Mouse (Mus musculus): ENCODE measurements around the gene Elfn2. TPM values are rescaled to one million over a fixed set of nuclear protein-coding genes. Genes with fewer than 3 reads are reported as not detected.

Elfn2 gene
- total and polyA plus RNA-seq, 2 experiments = not detected

- Histone ChIP-seq H3K9ac (ENCODE audit: low read depth, low read length) (no peak overlapping the region), H3K36me3 (ENCODE audit: control insufficient read depth, insufficient read depth, low read length) (no peaks in the 10 kb centered on the region), H3K4me1 (ENCODE audit: control insufficient read depth, insufficient read depth, low read length) (no peaks in the 10 kb centered on the region), H3K27me3 (ENCODE audit: control insufficient read depth, insufficient read depth, low read length) (no peaks in the 10 kb centered on the region), H3K4me3 (ENCODE audit: insufficient read depth, low read depth, low read length) (no peak overlapping the region), H3K27ac (replicated peaks; ENCODE audit: insufficient read depth, low read depth, low read length) (no peak overlapping the region), H3K79me2 (ENCODE audit: control insufficient read depth, insufficient read depth, low read length) (no peaks in the 10 kb centered on the region)
- WGBS = 81% methylated on average over 2 of the region's 2 CpGs
- DNase-seq (ENCODE audit: extremely low read depth, low read depth, low spot score) = no peak
- TF ChIP-seq POLR2A (IDR thresholded peaks at IDR 0.05; ENCODE audit: extremely low read depth, insufficient read depth, low read length) = no peak
- TF ChIP-seq CTCF (IDR thresholded peaks at IDR 0.05; ENCODE audit: low read depth, low read length) = no peak
Measured at GRCm38 (mm10) chr15:78690716-78691115, 27.9 kb downstream of the Elfn2 start.

- 71% methylated on average over 7 of the region's 7 CpGs for WGBS
- Histone ChIP-seq H3K27me3 (ENCODE audit: control insufficient read depth, insufficient read depth, low read length) (no peaks in the 10 kb centered on the region), H3K4me1 (ENCODE audit: control insufficient read depth, insufficient read depth, low read length) (no peaks in the 10 kb centered on the region), H3K36me3 (ENCODE audit: control insufficient read depth, insufficient read depth, low read length) (no peaks in the 10 kb centered on the region), H3K9ac (ENCODE audit: low read depth, low read length) (no peak overlapping the region), H3K27ac (replicated peaks; ENCODE audit: insufficient read depth, low read depth, low read length) (no peak overlapping the region), H3K4me3 (ENCODE audit: insufficient read depth, low read depth, low read length) (no peak overlapping the region), H3K79me2 (ENCODE audit: control insufficient read depth, insufficient read depth, low read length) (no peaks in the 10 kb centered on the region)
- no peak for DNase-seq (ENCODE audit: extremely low read depth, low read depth, low spot score)
- no peak for TF ChIP-seq CTCF (IDR thresholded peaks at IDR 0.05; ENCODE audit: low read depth, low read length)
- no peak for TF ChIP-seq POLR2A (IDR thresholded peaks at IDR 0.05; ENCODE audit: extremely low read depth, insufficient read depth, low read length)
Measured at GRCm38 (mm10) chr15:78686910-78687309, 31.7 kb downstream of the Elfn2 start.

- Histone ChIP-seq H3K4me1 (ENCODE audit: control insufficient read depth, insufficient read depth, low read length) (no peaks in the 10 kb centered on the region), H3K27me3 (ENCODE audit: control insufficient read depth, insufficient read depth, low read length) (no peaks in the 10 kb centered on the region), H3K27ac (replicated peaks; ENCODE audit: insufficient read depth, low read depth, low read length) (no peak overlapping the region), H3K79me2 (ENCODE audit: control insufficient read depth, insufficient read depth, low read length) (no peaks in the 10 kb centered on the region), H3K36me3 (ENCODE audit: control insufficient read depth, insufficient read depth, low read length) (no peaks in the 10 kb centered on the region), H3K9ac (ENCODE audit: low read depth, low read length) (no peak overlapping the region), H3K4me3 (ENCODE audit: insufficient read depth, low read depth, low read length) (no peak overlapping the region)
- TF ChIP-seq CTCF (IDR thresholded peaks at IDR 0.05; ENCODE audit: low read depth, low read length) (no peak), POLR2A (IDR thresholded peaks at IDR 0.05; ENCODE audit: extremely low read depth, insufficient read depth, low read length) (no peak)
- 11% methylated on average over 9 of the region's 9 CpGs for WGBS
- DNase-seq (ENCODE audit: extremely low read depth, low read depth, low spot score) = no peak
Measured at GRCm38 (mm10) chr15:78684111-78684510, 34.5 kb downstream of the Elfn2 start.

DNA sequence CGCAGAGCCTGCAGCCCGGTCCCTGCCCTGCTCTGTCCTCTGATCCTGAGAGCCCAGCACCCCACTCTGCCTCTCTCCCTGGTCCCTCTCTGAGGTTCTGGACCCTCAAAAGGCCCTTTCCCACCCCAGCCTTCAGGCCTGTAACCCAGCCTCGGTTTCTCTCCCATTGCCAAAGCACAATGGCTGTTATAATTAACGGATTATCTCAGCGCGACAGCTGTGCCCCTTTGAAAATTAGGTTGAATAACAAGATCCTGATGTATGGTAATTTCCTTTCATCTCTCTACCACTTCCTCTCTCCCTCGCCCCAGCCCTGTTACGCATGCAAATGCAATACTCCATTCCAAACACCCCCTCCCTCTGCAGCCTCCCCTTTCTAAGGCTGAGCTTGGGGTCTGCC is 35.1 kb downstream of the Elfn2 start:
- Histone ChIP-seq H3K27ac (replicated peaks; ENCODE audit: insufficient read depth, low read depth, low read length) (no peak overlapping the region), H3K9ac (ENCODE audit: low read depth, low read length) (no peak overlapping the region), H3K79me2 (ENCODE audit: control insufficient read depth, insufficient read depth, low read length) (no peaks in the 10 kb centered on the region), H3K4me3 (ENCODE audit: insufficient read depth, low read depth, low read length) (no peak overlapping the region), H3K36me3 (ENCODE audit: control insufficient read depth, insufficient read depth, low read length) (no peaks in the 10 kb centered on the region), H3K27me3 (ENCODE audit: control insufficient read depth, insufficient read depth, low read length) (no peaks in the 10 kb centered on the region), H3K4me1 (ENCODE audit: control insufficient read depth, insufficient read depth, low read length) (no peaks in the 10 kb centered on the region)
- DNase-seq (ENCODE audit: extremely low read depth, low read depth, low spot score) = no peak
- TF ChIP-seq POLR2A (IDR thresholded peaks at IDR 0.05; ENCODE audit: extremely low read depth, insufficient read depth, low read length) = no peak
- no peak for TF ChIP-seq CTCF (IDR thresholded peaks at IDR 0.05; ENCODE audit: low read depth, low read length)
- 45% methylated on average over 8 of the region's 8 CpGs for WGBS

DNA sequence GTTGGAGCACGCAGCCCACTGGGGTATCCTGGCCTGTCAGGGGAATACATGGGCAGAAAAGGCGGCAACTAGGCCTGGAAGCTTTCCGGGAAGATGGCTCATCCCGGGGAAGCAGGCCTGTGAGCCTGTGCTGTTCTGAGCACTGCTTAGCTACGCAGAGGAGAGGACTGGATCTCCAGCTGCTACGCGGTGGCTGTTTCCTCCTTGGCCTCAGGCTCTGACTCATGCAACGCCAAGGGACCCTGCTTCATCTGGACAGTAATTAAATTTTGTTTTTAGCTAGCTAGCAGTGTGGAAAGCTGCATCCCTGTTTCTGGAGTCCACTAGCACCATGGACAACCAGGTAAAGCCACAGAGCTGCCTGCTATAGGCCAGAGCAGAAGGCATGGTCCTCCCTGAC is 36.8 kb downstream of the Elfn2 start:
- Histone ChIP-seq H3K36me3 (ENCODE audit: control insufficient read depth, insufficient read depth, low read length) (no peaks in the 10 kb centered on the region), H3K27ac (replicated peaks; ENCODE audit: insufficient read depth, low read depth, low read length) (no peak overlapping the region), H3K79me2 (ENCODE audit: control insufficient read depth, insufficient read depth, low read length) (no peaks in the 10 kb centered on the region), H3K9ac (ENCODE audit: low read depth, low read length) (no peak overlapping the region), H3K4me1 (ENCODE audit: control insufficient read depth, insufficient read depth, low read length) (no peaks in the 10 kb centered on the region), H3K4me3 (ENCODE audit: insufficient read depth, low read depth, low read length) (no peak overlapping the region), H3K27me3 (ENCODE audit: control insufficient read depth, insufficient read depth, low read length) (no peaks in the 10 kb centered on the region)
- TF ChIP-seq CTCF (IDR thresholded peaks at IDR 0.05; ENCODE audit: low read depth, low read length) (no peak), POLR2A (IDR thresholded peaks at IDR 0.05; ENCODE audit: extremely low read depth, insufficient read depth, low read length) (no peak)
- DNase-seq (ENCODE audit: extremely low read depth, low read depth, low spot score) = no peak
- WGBS = 81% methylated on average over 8 of the region's 8 CpGs

DNA sequence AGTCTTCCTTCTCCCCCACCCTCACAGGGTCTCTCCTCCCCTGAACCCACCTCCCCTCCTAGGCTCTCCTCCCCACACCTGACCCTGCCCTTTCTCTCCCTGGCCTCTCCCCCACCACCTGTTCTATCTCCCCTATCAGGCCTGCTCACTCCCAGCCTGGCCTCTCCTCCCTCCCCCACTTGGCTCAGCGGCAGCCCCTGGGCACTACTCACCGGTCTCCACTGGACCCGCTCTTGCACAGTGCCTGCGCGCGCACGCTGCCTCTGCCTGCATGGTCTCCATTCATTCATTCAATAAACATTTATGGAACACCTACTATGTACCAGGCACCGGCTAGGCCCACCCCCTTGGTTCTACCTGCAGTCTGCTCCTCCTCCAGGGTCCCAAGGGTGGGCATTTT is 37.3 kb downstream of the Elfn2 start:
- H3K27me3 ChIP-seq (ENCODE audit: control insufficient read depth, insufficient read depth, low read length) = no peaks in the 10 kb centered on the region
- no peaks in the 10 kb centered on the region for H3K4me1 ChIP-seq (ENCODE audit: control insufficient read depth, insufficient read depth, low read length)
- no peak overlapping the region for H3K27ac ChIP-seq (replicated peaks; ENCODE audit: insufficient read depth, low read depth, low read length)
- no peak for TF ChIP-seq CTCF (IDR thresholded peaks at IDR 0.05; ENCODE audit: low read depth, low read length)
- no peak for TF ChIP-seq POLR2A (IDR thresholded peaks at IDR 0.05; ENCODE audit: extremely low read depth, insufficient read depth, low read length)
- no peak overlapping the region for H3K9ac ChIP-seq (ENCODE audit: low read depth, low read length)
- no peaks in the 10 kb centered on the region for H3K36me3 ChIP-seq (ENCODE audit: control insufficient read depth, insufficient read depth, low read length)
- H3K4me3 ChIP-seq (ENCODE audit: insufficient read depth, low read depth, low read length) = no peak overlapping the region
- no peak for DNase-seq (ENCODE audit: extremely low read depth, low read depth, low spot score)
- WGBS = 90% methylated on average over 8 of the region's 8 CpGs
- no peaks in the 10 kb centered on the region for H3K79me2 ChIP-seq (ENCODE audit: control insufficient read depth, insufficient read depth, low read length)

Measured in liver, adult 2 months (tissue).